Mouse (Mus musculus): ENCODE measurements around the gene Acbd4. TPM values are rescaled to one million over a fixed set of nuclear protein-coding genes. Genes with fewer than 3 reads are reported as not detected.
A peak's percentile ranks its signal among the peaks of the same experiment; 100 is the strongest.

Acbd4 gene
- polyA plus RNA-seq, 1 experiment = 5.7 TPM

GRCm38 (mm10) chr11:103105180-103105725 is 3.8 kb downstream of the Acbd4 start:
- no peaks in the 10 kb centered on the region for H3K27me3 ChIP-seq (ENCODE audit: control insufficient read depth, insufficient read depth, low read length)
- H3K4me3 ChIP-seq (ENCODE audit: control insufficient read depth, low read depth, low read length) = no peak overlapping the region
- TF ChIP-seq POLR2A (IDR thresholded peaks at IDR 0.05; ENCODE audit: control insufficient read depth, low read depth, low read length) (no peak), CTCF (IDR thresholded peaks at IDR 0.05; ENCODE audit: control insufficient read depth, insufficient read depth, insufficient replicate concordance, low read depth, low read length) (no peak)
- no peaks in the 10 kb centered on the region for H3K36me3 ChIP-seq (ENCODE audit: control insufficient read depth, insufficient read depth, low read length)
- peaks cover 23% of the 10 kb centered on the region for H3K4me1 ChIP-seq (ENCODE audit: control insufficient read depth, insufficient read depth, low read length)
- H3K27ac ChIP-seq (ENCODE audit: control insufficient read depth, insufficient read depth, low read depth, low read length) = no peak overlapping the region

- H3K4me1 ChIP-seq (ENCODE audit: control insufficient read depth, insufficient read depth, low read length) = peaks cover 18% of the 10 kb centered on the region
- no peaks in the 10 kb centered on the region for H3K36me3 ChIP-seq (ENCODE audit: control insufficient read depth, insufficient read depth, low read length)
- TF ChIP-seq CTCF (IDR thresholded peaks at IDR 0.05; ENCODE audit: control insufficient read depth, insufficient read depth, insufficient replicate concordance, low read depth, low read length) (no peak), POLR2A (IDR thresholded peaks at IDR 0.05; ENCODE audit: control insufficient read depth, low read depth, low read length) (no peak)
- no peaks in the 10 kb centered on the region for H3K27me3 ChIP-seq (ENCODE audit: control insufficient read depth, insufficient read depth, low read length)
- no peak overlapping the region for H3K4me3 ChIP-seq (ENCODE audit: control insufficient read depth, low read depth, low read length)
- no peak overlapping the region for H3K27ac ChIP-seq (ENCODE audit: control insufficient read depth, insufficient read depth, low read depth, low read length)
Measured at GRCm38 (mm10) chr11:103105810-103106209, 4.3 kb downstream of the Acbd4 start.

GRCm38 (mm10) chr11:103106386-103106785 is 4.9 kb downstream of the Acbd4 start:
- H3K27me3 ChIP-seq (ENCODE audit: control insufficient read depth, insufficient read depth, low read length) = no peaks in the 10 kb centered on the region
- no peak overlapping the region for H3K4me3 ChIP-seq (ENCODE audit: control insufficient read depth, low read depth, low read length)
- peaks cover 16% of the 10 kb centered on the region for H3K4me1 ChIP-seq (ENCODE audit: control insufficient read depth, insufficient read depth, low read length)
- H3K36me3 ChIP-seq (ENCODE audit: control insufficient read depth, insufficient read depth, low read length) = no peaks in the 10 kb centered on the region
- TF ChIP-seq CTCF (IDR thresholded peaks at IDR 0.05; ENCODE audit: control insufficient read depth, insufficient read depth, insufficient replicate concordance, low read depth, low read length) (no peak), POLR2A (IDR thresholded peaks at IDR 0.05; ENCODE audit: control insufficient read depth, low read depth, low read length) (no peak)
- no peak overlapping the region for H3K27ac ChIP-seq (ENCODE audit: control insufficient read depth, insufficient read depth, low read depth, low read length)

- TF ChIP-seq POLR2A (IDR thresholded peaks at IDR 0.05; ENCODE audit: control insufficient read depth, low read depth, low read length) (no peak), CTCF (IDR thresholded peaks at IDR 0.05; ENCODE audit: control insufficient read depth, insufficient read depth, insufficient replicate concordance, low read depth, low read length) (no peak)
- H3K27ac ChIP-seq (ENCODE audit: control insufficient read depth, insufficient read depth, low read depth, low read length) = peak overlapping the region; percentile 68
- peaks cover 3% of the 10 kb centered on the region; the same call in 1 of the 2 replicates for H3K27me3 ChIP-seq (ENCODE audit: control insufficient read depth, insufficient read depth, low read length)
- H3K4me3 ChIP-seq (ENCODE audit: control insufficient read depth, low read depth, low read length) = peak overlapping the region; percentile 65; the same call in 1 of the 2 replicates
- peaks cover 26% of the 10 kb centered on the region for H3K4me1 ChIP-seq (ENCODE audit: control insufficient read depth, insufficient read depth, low read length)
- no peaks in the 10 kb centered on the region for H3K36me3 ChIP-seq (ENCODE audit: control insufficient read depth, insufficient read depth, low read length)
Measured at GRCm38 (mm10) chr11:103111301-103111700, 9.8 kb downstream of the Acbd4 start.

- Histone ChIP-seq H3K36me3 (ENCODE audit: control insufficient read depth, insufficient read depth, low read length) (no peaks in the 10 kb centered on the region), H3K4me3 (ENCODE audit: control insufficient read depth, low read depth, low read length) (peak overlapping the region; percentile 65), H3K27me3 (ENCODE audit: control insufficient read depth, insufficient read depth, low read length) (peaks cover 3% of the 10 kb centered on the region; the same call in 1 of the 2 replicates), H3K27ac (ENCODE audit: control insufficient read depth, insufficient read depth, low read depth, low read length) (peak overlapping the region; percentile 68), H3K4me1 (ENCODE audit: control insufficient read depth, insufficient read depth, low read length) (peaks cover 32% of the 10 kb centered on the region)
- TF ChIP-seq POLR2A (IDR thresholded peaks at IDR 0.05; ENCODE audit: control insufficient read depth, low read depth, low read length) = no peak; the same call in 1 of the 2 replicates
- no peak for TF ChIP-seq CTCF (IDR thresholded peaks at IDR 0.05; ENCODE audit: control insufficient read depth, insufficient read depth, insufficient replicate concordance, low read depth, low read length)
Measured at GRCm38 (mm10) chr11:103111881-103112551, 10.5 kb downstream of the Acbd4 start.

- H3K4me1 ChIP-seq (ENCODE audit: control insufficient read depth, insufficient read depth, low read length) = peaks cover 36% of the 10 kb centered on the region
- TF ChIP-seq CTCF (IDR thresholded peaks at IDR 0.05; ENCODE audit: control insufficient read depth, insufficient read depth, insufficient replicate concordance, low read depth, low read length) (no peak), POLR2A (IDR thresholded peaks at IDR 0.05; ENCODE audit: control insufficient read depth, low read depth, low read length) (no peak)
- H3K4me3 ChIP-seq (ENCODE audit: control insufficient read depth, low read depth, low read length) = peak overlapping the region; percentile 65
- no peaks in the 10 kb centered on the region for H3K36me3 ChIP-seq (ENCODE audit: control insufficient read depth, insufficient read depth, low read length)
- H3K27me3 ChIP-seq (ENCODE audit: control insufficient read depth, insufficient read depth, low read length) = peaks cover 3% of the 10 kb centered on the region; the same call in 1 of the 2 replicates
- peak overlapping the region; percentile 68 for H3K27ac ChIP-seq (ENCODE audit: control insufficient read depth, insufficient read depth, low read depth, low read length)
Measured at GRCm38 (mm10) chr11:103112552-103112912, 11.1 kb downstream of the Acbd4 start.

- Histone ChIP-seq H3K27ac (ENCODE audit: control insufficient read depth, insufficient read depth, low read depth, low read length) (peak overlapping the region; percentile 68), H3K4me1 (ENCODE audit: control insufficient read depth, insufficient read depth, low read length) (peaks cover 40% of the 10 kb centered on the region), H3K4me3 (ENCODE audit: control insufficient read depth, low read depth, low read length) (no peak overlapping the region), H3K36me3 (ENCODE audit: control insufficient read depth, insufficient read depth, low read length) (no peaks in the 10 kb centered on the region), H3K27me3 (ENCODE audit: control insufficient read depth, insufficient read depth, low read length) (peaks cover 3% of the 10 kb centered on the region; the same call in 1 of the 2 replicates)
- no peak for TF ChIP-seq POLR2A (IDR thresholded peaks at IDR 0.05; ENCODE audit: control insufficient read depth, low read depth, low read length)
- TF ChIP-seq CTCF (IDR thresholded peaks at IDR 0.05; ENCODE audit: control insufficient read depth, insufficient read depth, insufficient replicate concordance, low read depth, low read length) = no peak
Measured at GRCm38 (mm10) chr11:103113005-103113404, 11.5 kb downstream of the Acbd4 start.
